Mouse (Mus musculus) cerebellum, adult 2 months (tissue): ENCODE data around the gene Gsx2.

Experiments
- CTCF ChIP-seq: fragments of 200-500 bp; IDR thresholded peaks from 2 replicates; pipeline ENCODE4 v1.5.1; 2011; ENCODE audit warnings: low read depth, mild to moderate bottlenecking, control low read depth, low read length, moderate library complexity, borderline replicate concordance; ENCODE audit not compliant: insufficient read depth
- POLR2A ChIP-seq: fragments of 200-500 bp; IDR thresholded peaks from 2 replicates; pipeline ENCODE4 v1.6.1; 2011; ENCODE audit warnings: low read length, control low read depth, borderline replicate concordance; ENCODE audit not compliant: insufficient read depth

- TF ChIP-seq POLR2A (no peak), CTCF (no peak)
These were observed 4.2 kb downstream of the Gsx2 start for GRCm38 (mm10) chr5:75079564-75079963.
